Mouse (Mus musculus) naive thymus-derived CD4-positive, alpha-beta T cell, adult 2 months (primary cell): ENCODE measurements around the gene RPS10-NUDT3.

Experiments
- DNase-seq: peaks from one replicate; pipeline ENCODE4 v3.0.0-alpha.2; 2011; ENCODE audit warnings: low read depth

Gene RPS10-NUDT3

GRCm38 (mm10) chr17:27610679-27611518, 24.1 kb downstream of the RPS10-NUDT3 start:
- DNase-seq: no peak

GRCm38 (mm10) chr17:27609576-27609975, 25.4 kb downstream of the RPS10-NUDT3 start:
- DNase-seq: no peak

GRCm38 (mm10) chr17:27603522-27604234, 31.3 kb downstream of the RPS10-NUDT3 start:
- no peak for DNase-seq

- DNase-seq: no peak
Measured at GRCm38 (mm10) chr17:27603036-27603435, 32.0 kb downstream of the RPS10-NUDT3 start.

- no peak for DNase-seq
Measured at GRCm38 (mm10) chr17:27600869-27601268, 34.2 kb downstream of the RPS10-NUDT3 start.

GRCm38 (mm10) chr17:27600286-27600685, 34.7 kb downstream of the RPS10-NUDT3 start:
- DNase-seq: no peak

- DNase-seq: no peak
Measured at GRCm38 (mm10) chr17:27596376-27597190, 38.4 kb downstream of the RPS10-NUDT3 start.

GRCm38 (mm10) chr17:27595659-27596375, 39.2 kb downstream of the RPS10-NUDT3 start:
- DNase-seq: no peak

- DNase-seq: no peak
Measured at GRCm38 (mm10) chr17:27592565-27592910, 42.5 kb downstream of the RPS10-NUDT3 start.

GRCm38 (mm10) chr17:27591826-27592564, 43.0 kb downstream of the RPS10-NUDT3 start:
- DNase-seq: peak; percentile 71

- DNase-seq: no peak
Measured at GRCm38 (mm10) chr17:27588231-27588630, 46.8 kb downstream of the RPS10-NUDT3 start.

GRCm38 (mm10) chr17:27587252-27587651, 47.8 kb downstream of the RPS10-NUDT3 start:
- DNase-seq: no peak

GRCm38 (mm10) chr17:27586661-27587060, 48.4 kb downstream of the RPS10-NUDT3 start:
- DNase-seq: no peak

- DNase-seq: no peak
Measured at GRCm38 (mm10) chr17:27583185-27583894, 51.7 kb downstream of the RPS10-NUDT3 start.

GRCm38 (mm10) chr17:27580392-27581068, 54.5 kb downstream of the RPS10-NUDT3 start:
- no peak for DNase-seq

GRCm38 (mm10) chr17:27579816-27580215, 55.2 kb downstream of the RPS10-NUDT3 start:
- DNase-seq: no peak

GRCm38 (mm10) chr17:27578487-27578886, 56.5 kb downstream of the RPS10-NUDT3 start:
- DNase-seq: no peak

GRCm38 (mm10) chr17:27577468-27577867, 57.6 kb downstream of the RPS10-NUDT3 start:
- DNase-seq: no peak

- no peak for DNase-seq
Measured at GRCm38 (mm10) chr17:27576056-27576455, 59.0 kb downstream of the RPS10-NUDT3 start.
